Mouse (Mus musculus) layer of hippocampus, postnatal 14 days (tissue): ENCODE results near the gene Scaper. TPM values are rescaled to one million over a fixed set of nuclear protein-coding genes. Genes with fewer than 3 reads are reported as not detected.

Experiments
- DNase-seq, 2 experiments: peaks; one replicate each; pipeline ENCODE4 v3.0.0; 2021 to 2022; ENCODE audit warnings: low spot score in 2 of 2, mixed read lengths in 1 of 2
- long read RNA-seq, 2 experiments: library from polyadenylated mRNA; stranded (forward); transcript quantifications; one replicate each; pipeline ENCODE4 v2.0.0; 2021
- total RNA-seq, 2 experiments: library from RNA; stranded (reverse); gene quantifications; 2 replicates each; pipeline ENCODE4 v1.2.3; 2021

Scaper gene
- total RNA-seq = 10 to 100 TPM; 31.4 to 32.3 TPM
- long read RNA-seq, experiment 1, full-length matches to known transcripts = 9 of 15 reads
- long read RNA-seq, experiment 1, partial matches to known transcripts = 3 of 15 reads
- long read RNA-seq, experiment 1, other reads (novel, unspliced or antisense) = 3 of 15 reads
- long read RNA-seq, experiment 2, full-length matches to known transcripts = 15 of 22 reads
- long read RNA-seq, experiment 2, partial matches to known transcripts = 4 of 22 reads
- long read RNA-seq, experiment 2, other reads (novel, unspliced or antisense) = 3 of 22 reads

GRCm38 (mm10) chr9:55937664-55938617, at the start of gene Scaper:
Gene Scaper, minus strand, starts transcription at chr9:55938119.
- DNase-seq = peak; percentile 66 to 83

GRCm38 (mm10) chr9:55946819-55947218, 8.9 kb upstream of the Scaper start:
- DNase-seq = peak; percentile 9 to 18

GRCm38 (mm10) chr9:55941356-55941755, 3.4 kb upstream of the Scaper start:
- DNase-seq = no peak

- no peak for DNase-seq
Observed at GRCm38 (mm10) chr9:55938618-55938985, 683 bp upstream of the Scaper start.

GRCm38 (mm10) chr9:55937224-55937663, 675 bp downstream of the Scaper start:
- DNase-seq = peak in 1 of 2 experiments; percentile 21

- DNase-seq = no peak
Observed at GRCm38 (mm10) chr9:55932482-55932881, 5.4 kb downstream of the Scaper start.

GRCm38 (mm10) chr9:55918579-55918978, 19.3 kb downstream of the Scaper start:
- peak in 1 of 2 experiments; percentile 63 for DNase-seq

- DNase-seq = no peak
Observed at GRCm38 (mm10) chr9:55916751-55917150, 21.2 kb downstream of the Scaper start.

- no peak for DNase-seq
Observed at GRCm38 (mm10) chr9:55911481-55911880, 26.4 kb downstream of the Scaper start.

- no peak for DNase-seq
Observed at GRCm38 (mm10) chr9:55902964-55903363, 35.0 kb downstream of the Scaper start.

GRCm38 (mm10) chr9:55901588-55901987, 36.3 kb downstream of the Scaper start:
- no peak for DNase-seq

- DNase-seq = no peak
Observed at GRCm38 (mm10) chr9:55900531-55900930, 37.4 kb downstream of the Scaper start.

GRCm38 (mm10) chr9:55878066-55878465, 59.9 kb downstream of the Scaper start:
- DNase-seq = no peak

- DNase-seq = no peak
Observed at GRCm38 (mm10) chr9:55789442-55789841, 148.5 kb downstream of the Scaper start.

- DNase-seq = no peak
Observed at GRCm38 (mm10) chr9:55712016-55712415, 225.9 kb downstream of the Scaper start.

GRCm38 (mm10) chr9:55710553-55710952, 227.4 kb downstream of the Scaper start:
- DNase-seq = peak; percentile 4 to 26

- peak in 1 of 2 experiments; percentile 11 for DNase-seq
Observed at GRCm38 (mm10) chr9:55706603-55707002, 231.3 kb downstream of the Scaper start.

GRCm38 (mm10) chr9:55695307-55695706, 242.6 kb downstream of the Scaper start:
- peak in 1 of 2 experiments; percentile 21 for DNase-seq

GRCm38 (mm10) chr9:55677099-55677498, 260.8 kb downstream of the Scaper start:
- no peak for DNase-seq

GRCm38 (mm10) chr9:55646444-55646843, 291.5 kb downstream of the Scaper start:
- no peak for DNase-seq

- no peak for DNase-seq
Observed at GRCm38 (mm10) chr9:55626990-55627389, 310.9 kb downstream of the Scaper start.

GRCm38 (mm10) chr9:55614711-55615110, 323.2 kb downstream of the Scaper start:
- no peak for DNase-seq
